Mouse (Mus musculus) lung, adult 2 months (tissue): Measurements from ENCODE around the gene Rapgefl1. TPM values are rescaled to one million over a fixed set of nuclear protein-coding genes. Genes with fewer than 3 reads are reported as not detected.

ENCODE experiments used
- DNase-seq: peaks from one replicate; pipeline ENCODE4 v3.0.0; 2022
- H3K4me1 ChIP-seq: fragments of 200-500 bp; 2 replicates; pipeline ENCODE4 v1.6.1; 2011; ENCODE audit warnings: low read length; ENCODE audit not compliant: control insufficient read depth, insufficient read depth
- H3K4me3 ChIP-seq: fragments of 200-500 bp; replicated peaks from 2 replicates; pipeline ENCODE3; 2011; ENCODE audit warnings: low read depth, mild to moderate bottlenecking, control low read depth, low read length; ENCODE audit errors: extremely low read depth
- CTCF ChIP-seq: fragments of 200-500 bp; IDR thresholded peaks from 2 replicates; pipeline ENCODE4 v1.5.1; 2011; ENCODE audit warnings: mild to moderate bottlenecking, low read length, control low read depth; ENCODE audit not compliant: insufficient read depth
- POLR2A ChIP-seq: fragments of 200-500 bp; IDR thresholded peaks from 2 replicates; pipeline ENCODE4 v1.6.1; 2011; ENCODE audit warnings: low read depth, mild to moderate bottlenecking, control low read depth, low read length, borderline replicate concordance; ENCODE audit errors: extremely low read depth
- WGBS: fragments of 180-500 bp; shearing (Covaris S2); methylation state at CpG from one replicate; pipeline ENCODE4 v1.1.7; 2018; 5-methylcytosine and 5-hydroxymethylcytosine counted together
- polyA plus RNA-seq: library from polyadenylated mRNA; depleted of rRNA; stranded (reverse); fragments of >200 nt; gene quantifications from 2 replicates; pipeline ENCODE4 v1.2.3, GENCODE M21; 2012

Rapgefl1 gene
- polyA plus RNA-seq, 1 experiment: 18.4 TPM

- H3K4me1 ChIP-seq: peaks cover 4% of the 10 kb centered on the region
- no peak for TF ChIP-seq CTCF
- no peak for TF ChIP-seq POLR2A
- no peak overlapping the region for H3K4me3 ChIP-seq
- 46% methylated on average over 3 of the region's 3 CpGs for WGBS
- no peak for DNase-seq
These were observed 860 bp upstream of the Rapgefl1 start for GRCm38 (mm10) chr11:98835725-98836124.

DNA sequence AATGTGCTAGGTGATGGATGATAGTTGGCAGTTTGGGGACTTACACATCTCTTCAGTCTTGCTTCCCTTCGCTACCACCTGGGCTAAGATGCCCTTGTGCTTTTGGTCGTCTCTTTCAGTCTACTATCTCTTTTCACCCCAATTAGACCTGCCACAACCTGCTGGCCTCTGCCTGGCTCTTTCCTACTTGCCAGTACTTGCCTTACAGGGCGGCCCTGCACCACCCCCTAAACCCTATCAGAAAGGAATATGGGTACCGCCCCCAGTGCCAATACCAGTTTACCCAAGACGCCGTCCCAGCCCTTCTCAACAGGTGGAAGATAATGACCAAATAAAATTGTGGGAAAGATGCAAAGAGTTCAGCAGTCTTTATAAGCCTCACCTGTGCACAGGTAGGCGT is 457 bp upstream of the Rapgefl1 start:
- 28% methylated on average over 7 of the region's 7 CpGs for WGBS
- no peak overlapping the region for H3K4me3 ChIP-seq
- TF ChIP-seq POLR2A (no peak), CTCF (no peak)
- H3K4me1 ChIP-seq: peaks cover 4% of the 10 kb centered on the region
- no peak for DNase-seq

DNA sequence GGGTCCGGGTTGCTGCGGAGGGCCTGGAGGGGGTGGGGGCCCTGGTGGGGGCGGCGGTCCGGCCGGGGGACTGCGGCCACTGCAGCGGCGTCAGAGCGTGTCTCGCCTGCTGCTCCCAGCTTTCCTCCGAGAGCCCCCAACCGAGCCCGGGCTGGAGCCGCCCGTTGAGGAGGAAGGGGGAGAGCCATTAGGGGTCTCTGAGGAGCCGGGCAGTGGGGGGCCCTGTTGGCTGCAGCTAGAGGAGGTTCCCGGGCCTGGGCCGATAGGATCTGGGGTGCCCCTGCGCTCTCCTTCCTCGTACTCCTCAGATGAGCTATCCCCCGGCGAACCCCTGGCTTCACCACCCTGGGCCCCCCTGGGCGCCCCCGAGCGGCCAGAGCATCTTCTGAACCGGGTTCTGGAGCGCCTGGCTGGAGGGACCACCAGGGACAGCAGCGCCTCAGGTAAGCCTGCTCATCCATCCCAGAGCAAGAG is 683 bp downstream of the Rapgefl1 start:
- WGBS: 8% methylated on average over 23 of the region's 29 CpGs
- no peak for DNase-seq
- peaks cover 4% of the 10 kb centered on the region for H3K4me1 ChIP-seq
- no peak for TF ChIP-seq CTCF
- TF ChIP-seq POLR2A: no peak
- H3K4me3 ChIP-seq: no peak overlapping the region

DNA sequence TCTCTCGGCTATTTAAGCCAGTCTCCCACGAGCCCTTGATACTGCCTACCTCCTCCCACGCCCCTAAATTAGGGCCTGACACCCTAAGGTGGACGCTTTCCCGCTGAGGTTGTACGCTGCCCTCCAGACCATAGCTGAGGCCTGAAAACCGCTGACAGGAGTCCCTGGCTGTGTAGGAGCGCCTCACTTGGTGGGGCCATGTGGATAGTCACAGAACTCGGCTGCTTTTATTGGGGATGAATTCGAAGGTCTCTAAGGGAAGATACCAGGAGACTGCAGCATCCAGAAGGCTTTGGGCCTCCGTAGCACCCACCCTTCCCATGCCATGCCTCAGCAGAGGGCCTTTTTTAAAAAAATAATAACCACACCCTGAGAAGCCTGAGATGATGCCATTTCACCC is 1.3 kb downstream of the Rapgefl1 start:
- H3K4me3 ChIP-seq: no peak overlapping the region
- DNase-seq: no peak
- 73% methylated on average over 11 of the region's 11 CpGs for WGBS
- TF ChIP-seq POLR2A: no peak
- TF ChIP-seq CTCF: no peak
- peaks cover 4% of the 10 kb centered on the region for H3K4me1 ChIP-seq

- WGBS: 66% methylated on average over 9 of the region's 9 CpGs
- no peak for DNase-seq
- TF ChIP-seq CTCF (no peak), POLR2A (no peak)
- Histone ChIP-seq H3K4me3 (no peak overlapping the region), H3K4me1 (peaks cover 4% of the 10 kb centered on the region)
These were observed 1.9 kb downstream of the Rapgefl1 start for GRCm38 (mm10) chr11:98838512-98838911.

DNA sequence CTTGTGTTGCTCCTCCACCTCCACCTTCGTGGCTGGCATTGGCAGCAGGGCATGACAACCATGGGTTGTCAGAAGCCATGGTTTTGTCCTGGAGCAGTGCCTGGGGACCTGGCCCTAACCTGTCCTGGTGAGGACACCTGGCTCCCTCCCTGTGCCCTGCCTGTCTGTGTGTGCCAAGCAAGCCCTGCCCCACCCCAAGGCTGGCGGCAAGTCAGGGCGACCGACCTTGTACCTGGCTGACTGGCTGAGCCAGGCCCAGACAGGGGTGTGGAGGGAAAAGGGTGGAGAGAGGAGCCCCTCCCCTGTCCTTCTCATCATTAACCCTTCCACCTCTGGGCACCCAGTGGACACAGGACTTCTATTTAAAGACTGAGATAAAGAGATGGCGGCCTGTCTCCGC is 2.8 kb downstream of the Rapgefl1 start:
- no peak for DNase-seq
- 42% methylated on average over 6 of the region's 6 CpGs for WGBS
- Histone ChIP-seq H3K4me3 (no peak overlapping the region), H3K4me1 (peaks cover 4% of the 10 kb centered on the region)
- no peak for TF ChIP-seq CTCF
- no peak for TF ChIP-seq POLR2A

- Histone ChIP-seq H3K4me3 (no peak overlapping the region), H3K4me1 (peaks cover 4% of the 10 kb centered on the region)
- TF ChIP-seq POLR2A: no peak
- no peak for TF ChIP-seq CTCF
- DNase-seq: no peak
- WGBS: 61% methylated on average over 10 of the region's 10 CpGs
These were observed 3.3 kb downstream of the Rapgefl1 start for GRCm38 (mm10) chr11:98839897-98840296.

GRCm38 (mm10) chr11:98846016-98846415 is 9.4 kb downstream of the Rapgefl1 start:
- no peak overlapping the region for H3K4me3 ChIP-seq
- 61% methylated on average over 13 of the region's 13 CpGs for WGBS
- no peak for DNase-seq
- H3K4me1 ChIP-seq: peaks cover 3% of the 10 kb centered on the region; the same call in 1 of the 2 replicates
- TF ChIP-seq POLR2A (no peak), CTCF (no peak)

DNA sequence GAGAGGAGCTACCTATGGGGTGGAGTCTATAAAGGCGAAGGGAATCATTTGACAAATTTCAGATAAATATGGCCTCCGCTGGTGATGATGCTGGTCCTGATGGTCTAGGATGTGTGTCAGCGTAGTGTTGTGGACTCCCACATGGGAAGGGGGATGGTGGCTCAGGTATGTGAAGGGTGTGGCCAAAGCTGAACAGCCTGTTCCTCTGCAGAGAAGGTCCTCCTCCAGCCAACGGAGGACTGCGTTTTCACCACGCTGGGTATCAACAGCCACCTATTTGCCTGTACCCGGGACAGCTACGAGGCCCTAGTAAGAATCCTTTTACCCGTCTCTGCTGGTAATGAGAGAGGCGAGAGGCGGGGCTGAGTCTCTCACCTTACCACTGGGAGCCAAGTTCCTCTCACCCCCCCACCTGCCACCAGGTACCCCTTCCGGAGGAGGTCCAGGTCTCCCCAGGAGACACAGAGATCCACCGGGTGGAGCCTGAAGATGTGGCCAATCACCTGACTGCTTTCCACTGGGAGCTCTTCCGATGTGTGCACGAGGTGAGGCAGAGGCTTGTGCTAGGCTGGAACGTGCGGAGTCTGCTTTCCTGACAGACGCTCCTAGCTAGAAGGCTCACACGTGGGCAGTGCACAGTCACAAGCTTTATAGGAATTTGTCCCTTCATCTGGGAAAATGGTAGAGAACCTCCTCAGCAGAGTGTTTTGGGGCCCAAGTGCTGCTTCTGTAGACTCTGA is 10.4 kb downstream of the Rapgefl1 start:
- Histone ChIP-seq H3K4me3 (no peak overlapping the region), H3K4me1 (peaks cover 3% of the 10 kb centered on the region; the same call in 1 of the 2 replicates)
- 66% methylated on average over 19 of the region's 19 CpGs for WGBS
- DNase-seq: no peak
- no peak for TF ChIP-seq POLR2A
- TF ChIP-seq CTCF: no peak

- no peak for TF ChIP-seq CTCF
- no peak for TF ChIP-seq POLR2A
- 20% methylated on average over 19 of the region's 19 CpGs for WGBS
- no peak for DNase-seq
- peaks cover 3% of the 10 kb centered on the region; the same call in 1 of the 2 replicates for H3K4me1 ChIP-seq
- no peak overlapping the region for H3K4me3 ChIP-seq
These were observed 12.8 kb downstream of the Rapgefl1 start for GRCm38 (mm10) chr11:98849196-98849894.
